Mouse (Mus musculus): ENCODE results near the gene Pcca. TPM values are rescaled to one million over a fixed set of nuclear protein-coding genes. Genes with fewer than 3 reads are reported as not detected.
A peak's percentile ranks its signal among the peaks of the same experiment; 100 is the strongest.

Pcca gene
- total and polyA plus RNA-seq, 2 experiments, result 26.3 to 54.1 TPM

GRCm38 (mm10) chr14:122608323-122608722 lies 74.2 kb downstream of the Pcca start:
- Histone ChIP-seq H3K9ac (ENCODE audit: low read depth, low read length) (no peak overlapping the region), H3K4me3 (ENCODE audit: insufficient read depth, low read depth, low read length) (no peak overlapping the region), H3K27me3 (ENCODE audit: control insufficient read depth, insufficient read depth, low read length) (no peaks in the 10 kb centered on the region), H3K36me3 (ENCODE audit: control insufficient read depth, insufficient read depth, low read length) (peaks cover 10% of the 10 kb centered on the region; the same call in 1 of the 2 replicates), H3K27ac (replicated peaks; ENCODE audit: insufficient read depth, low read depth, low read length) (no peak overlapping the region), H3K79me2 (ENCODE audit: control insufficient read depth, insufficient read depth, low read length) (no peaks in the 10 kb centered on the region; the same call in 1 of the 2 replicates), H3K4me1 (ENCODE audit: control insufficient read depth, insufficient read depth, low read length) (peaks cover 2% of the 10 kb centered on the region; the same call in 1 of the 2 replicates)
- TF ChIP-seq POLR2A (IDR thresholded peaks at IDR 0.05; ENCODE audit: extremely low read depth, insufficient read depth, low read length) (no peak), CTCF (IDR thresholded peaks at IDR 0.05; ENCODE audit: low read depth, low read length) (no peak)
- no peak for DNase-seq (ENCODE audit: extremely low read depth, low read depth, low spot score)
- 88% methylated on average over 2 of the region's 2 CpGs for WGBS

- no peak overlapping the region for H3K4me3 ChIP-seq (ENCODE audit: insufficient read depth, low read depth, low read length)
- no peaks in the 10 kb centered on the region for H3K4me1 ChIP-seq (ENCODE audit: control insufficient read depth, insufficient read depth, low read length)
- H3K36me3 ChIP-seq (ENCODE audit: control insufficient read depth, insufficient read depth, low read length), result peaks cover 9% of the 10 kb centered on the region; the same call in 1 of the 2 replicates
- DNase-seq (ENCODE audit: extremely low read depth, low read depth, low spot score), result no peak
- no peak overlapping the region for H3K9ac ChIP-seq (ENCODE audit: low read depth, low read length)
- 97% methylated on average over 4 of the region's 4 CpGs for WGBS
- H3K27me3 ChIP-seq (ENCODE audit: control insufficient read depth, insufficient read depth, low read length), result no peaks in the 10 kb centered on the region
- no peaks in the 10 kb centered on the region for H3K79me2 ChIP-seq (ENCODE audit: control insufficient read depth, insufficient read depth, low read length)
- no peak overlapping the region for H3K27ac ChIP-seq (replicated peaks; ENCODE audit: insufficient read depth, low read depth, low read length)
- no peak for TF ChIP-seq POLR2A (IDR thresholded peaks at IDR 0.05; ENCODE audit: extremely low read depth, insufficient read depth, low read length)
- TF ChIP-seq CTCF (IDR thresholded peaks at IDR 0.05; ENCODE audit: low read depth, low read length), result no peak
Observed at GRCm38 (mm10) chr14:122611035-122611434, 76.9 kb downstream of the Pcca start.

GRCm38 (mm10) chr14:122612317-122612716 lies 78.2 kb downstream of the Pcca start:
- Histone ChIP-seq H3K27me3 (ENCODE audit: control insufficient read depth, insufficient read depth, low read length) (no peaks in the 10 kb centered on the region), H3K36me3 (ENCODE audit: control insufficient read depth, insufficient read depth, low read length) (peaks cover 8% of the 10 kb centered on the region; the same call in 1 of the 2 replicates), H3K4me1 (ENCODE audit: control insufficient read depth, insufficient read depth, low read length) (no peaks in the 10 kb centered on the region; the same call in 1 of the 2 replicates), H3K27ac (replicated peaks; ENCODE audit: insufficient read depth, low read depth, low read length) (no peak overlapping the region), H3K9ac (ENCODE audit: low read depth, low read length) (no peak overlapping the region), H3K79me2 (ENCODE audit: control insufficient read depth, insufficient read depth, low read length) (no peaks in the 10 kb centered on the region), H3K4me3 (ENCODE audit: insufficient read depth, low read depth, low read length) (no peak overlapping the region)
- no peak for DNase-seq (ENCODE audit: extremely low read depth, low read depth, low spot score)
- TF ChIP-seq POLR2A (IDR thresholded peaks at IDR 0.05; ENCODE audit: extremely low read depth, insufficient read depth, low read length) (no peak), CTCF (IDR thresholded peaks at IDR 0.05; ENCODE audit: low read depth, low read length) (no peak)
- WGBS, result 95% methylated on average over 3 of the region's 3 CpGs

GRCm38 (mm10) chr14:122617656-122618055 lies 83.5 kb downstream of the Pcca start:
- Histone ChIP-seq H3K9ac (ENCODE audit: low read depth, low read length) (no peak overlapping the region), H3K4me3 (ENCODE audit: insufficient read depth, low read depth, low read length) (no peak overlapping the region), H3K27ac (replicated peaks; ENCODE audit: insufficient read depth, low read depth, low read length) (no peak overlapping the region), H3K4me1 (ENCODE audit: control insufficient read depth, insufficient read depth, low read length) (no peaks in the 10 kb centered on the region; the same call in 1 of the 2 replicates), H3K36me3 (ENCODE audit: control insufficient read depth, insufficient read depth, low read length) (peaks cover 7% of the 10 kb centered on the region; the same call in 1 of the 2 replicates), H3K27me3 (ENCODE audit: control insufficient read depth, insufficient read depth, low read length) (no peaks in the 10 kb centered on the region), H3K79me2 (ENCODE audit: control insufficient read depth, insufficient read depth, low read length) (peaks cover 5% of the 10 kb centered on the region; the same call in 1 of the 2 replicates)
- 100% methylated on average over 2 of the region's 2 CpGs for WGBS
- TF ChIP-seq POLR2A (IDR thresholded peaks at IDR 0.05; ENCODE audit: extremely low read depth, insufficient read depth, low read length), result no peak
- TF ChIP-seq CTCF (IDR thresholded peaks at IDR 0.05; ENCODE audit: low read depth, low read length), result no peak
- DNase-seq (ENCODE audit: extremely low read depth, low read depth, low spot score), result no peak

GRCm38 (mm10) chr14:122633416-122633815 lies 99.3 kb downstream of the Pcca start:
- no peaks in the 10 kb centered on the region for H3K27me3 ChIP-seq (ENCODE audit: control insufficient read depth, insufficient read depth, low read length)
- no peak overlapping the region for H3K9ac ChIP-seq (ENCODE audit: low read depth, low read length)
- 29% methylated on average over 2 of the region's 2 CpGs for WGBS
- peak; percentile 70 for DNase-seq (ENCODE audit: extremely low read depth, low read depth, low spot score)
- no peaks in the 10 kb centered on the region for H3K79me2 ChIP-seq (ENCODE audit: control insufficient read depth, insufficient read depth, low read length)
- peaks cover 2% of the 10 kb centered on the region; the same call in 1 of the 2 replicates for H3K36me3 ChIP-seq (ENCODE audit: control insufficient read depth, insufficient read depth, low read length)
- H3K4me1 ChIP-seq (ENCODE audit: control insufficient read depth, insufficient read depth, low read length), result peaks cover 6% of the 10 kb centered on the region; the same call in 1 of the 2 replicates
- no peak overlapping the region for H3K4me3 ChIP-seq (ENCODE audit: insufficient read depth, low read depth, low read length)
- peak overlapping the region; percentile 85 for H3K27ac ChIP-seq (replicated peaks; ENCODE audit: insufficient read depth, low read depth, low read length)
- TF ChIP-seq CTCF (IDR thresholded peaks at IDR 0.05; ENCODE audit: low read depth, low read length) (no peak), POLR2A (IDR thresholded peaks at IDR 0.05; ENCODE audit: extremely low read depth, insufficient read depth, low read length) (no peak)

GRCm38 (mm10) chr14:122636601-122637000 lies 102.5 kb downstream of the Pcca start:
- Histone ChIP-seq H3K79me2 (ENCODE audit: control insufficient read depth, insufficient read depth, low read length) (no peaks in the 10 kb centered on the region; the same call in 1 of the 2 replicates), H3K36me3 (ENCODE audit: control insufficient read depth, insufficient read depth, low read length) (peaks cover 2% of the 10 kb centered on the region; the same call in 1 of the 2 replicates), H3K4me3 (ENCODE audit: insufficient read depth, low read depth, low read length) (no peak overlapping the region), H3K27ac (replicated peaks; ENCODE audit: insufficient read depth, low read depth, low read length) (no peak overlapping the region), H3K4me1 (ENCODE audit: control insufficient read depth, insufficient read depth, low read length) (peaks cover 6% of the 10 kb centered on the region; the same call in 1 of the 2 replicates), H3K27me3 (ENCODE audit: control insufficient read depth, insufficient read depth, low read length) (no peaks in the 10 kb centered on the region), H3K9ac (ENCODE audit: low read depth, low read length) (no peak overlapping the region)
- WGBS, result 73% methylated on average over 6 of the region's 6 CpGs
- DNase-seq (ENCODE audit: extremely low read depth, low read depth, low spot score), result no peak
- TF ChIP-seq CTCF (IDR thresholded peaks at IDR 0.05; ENCODE audit: low read depth, low read length) (no peak), POLR2A (IDR thresholded peaks at IDR 0.05; ENCODE audit: extremely low read depth, insufficient read depth, low read length) (no peak)
